Mouse (Mus musculus): ENCODE measurements around the gene Gpr179.

DNA sequence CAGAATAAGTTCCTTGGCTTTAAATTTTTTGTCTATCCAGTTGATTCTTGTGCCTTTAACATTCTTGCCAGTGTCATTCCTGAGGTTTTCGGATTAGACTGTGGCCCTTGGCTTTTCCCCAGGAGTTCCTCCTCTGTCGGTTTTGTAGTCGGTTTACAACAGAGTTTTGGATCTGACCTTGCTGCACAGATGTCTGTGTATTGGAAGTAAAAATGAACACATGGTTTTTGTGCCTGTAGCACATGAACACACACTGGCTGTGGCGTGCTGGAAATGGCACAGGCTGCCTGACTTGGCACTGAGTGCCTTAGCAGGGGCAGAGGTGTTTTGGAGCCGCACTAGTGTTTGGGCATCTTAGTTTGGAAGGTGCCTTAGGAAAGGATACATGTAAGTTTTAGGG is 16.6 kb upstream of the Gpr179 start:
- no peak for TF ChIP-seq POLR2A (IDR thresholded peaks at IDR 0.05; ENCODE audit: extremely low read depth, insufficient read depth, low read length)
- TF ChIP-seq CTCF (IDR thresholded peaks at IDR 0.05; ENCODE audit: low read depth, low read length) = no peak
